Mouse (Mus musculus) MEL-GATA-1-ER (cell line): ENCODE results near the gene Git2.

Source experiments
- DNase-seq: peaks from one replicate; pipeline ENCODE4 v3.0.0-alpha.2; 2012; ENCODE audit warnings: low read depth; ENCODE audit errors: extremely low read depth

Git2 gene

GRCm38 (mm10) chr5:114687901-114688300 lies 87.4 kb downstream of the Git2 start:
- DNase-seq, result no peak

- DNase-seq, result no peak
Observed at GRCm38 (mm10) chr5:114686726-114687210, 88.5 kb downstream of the Git2 start.

- no peak for DNase-seq
Observed at GRCm38 (mm10) chr5:114685986-114686385, 89.3 kb downstream of the Git2 start.

GRCm38 (mm10) chr5:114681717-114682116 lies 93.6 kb downstream of the Git2 start:
- DNase-seq, result no peak

- no peak for DNase-seq
Observed at GRCm38 (mm10) chr5:114680676-114681285, 94.5 kb downstream of the Git2 start.

GRCm38 (mm10) chr5:114679841-114680591 lies 95.3 kb downstream of the Git2 start:
- DNase-seq, result no peak
